In the genomic region with DNA sequence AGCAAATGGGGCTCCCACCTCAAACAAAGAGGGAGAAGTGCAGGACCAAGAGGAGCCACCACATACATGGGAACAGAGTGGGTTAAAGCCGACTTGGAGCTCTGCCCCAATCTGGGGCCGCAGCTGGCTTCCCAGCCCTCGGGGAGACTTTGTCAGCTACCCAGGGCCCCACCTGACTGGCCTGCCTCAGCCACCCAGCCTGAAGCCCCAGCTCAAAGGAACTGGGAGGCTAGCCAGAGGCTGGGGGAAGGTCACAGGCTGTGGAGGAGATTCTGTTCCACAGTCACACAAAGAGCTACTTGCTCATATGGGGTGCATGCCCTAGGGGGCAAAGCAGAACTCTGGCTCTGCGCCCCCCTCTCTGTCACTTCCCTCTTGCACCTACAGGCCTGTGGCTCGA, we compare ENCODE assay signal across 10 mouse cellular contexts. TPM values are rescaled to one million over a fixed set of nuclear protein-coding genes. Genes with fewer than 3 reads are reported as not detected.
A peak's percentile ranks its signal among the peaks of the same experiment; 100 is the strongest.
DNase-seq lines count a peak whose midpoint lies in the region; ATAC-seq lines count a peak whose summit lies in the region.
"Had no signal": no experiment of that assay in that cellular context is flagged by ENCODE, and none has a peak within 500 bp of the region (broad histone marks: within the 10 kb centered on the region; RNA-seq: fewer than 3 reads in every experiment).

No protein-coding gene starts in this region.

- H3K4me3 ChIP-seq in embryonic facial prominence, embryonic 13.5 days, result no peak overlapping the region
- no peak overlapping the region for H3K4me3 ChIP-seq in midbrain, embryonic 14.5 days (replicated peaks; ENCODE audit: low read depth, low read length)
- H3K4me3 ChIP-seq: heart, embryonic 12.5 days had no signal

- intact Hi-C loops in left cerebral cortex, postnatal 4 days (cut with DNase I), result no loop called here
- intact Hi-C loops in left cerebral cortex, postnatal 36 days (cut with DNase I), result no loop called here

- H3K27ac ChIP-seq in embryonic facial prominence, embryonic 13.5 days, result peak overlapping the region; percentile 9; the same call in 1 of the 2 replicates
- H3K27ac ChIP-seq in midbrain, embryonic 14.5 days (replicated peaks; ENCODE audit: low read depth, low read length), result peak overlapping the region; percentile 39; the same call in 1 of the 2 replicates

- H3K4me1 ChIP-seq in embryonic facial prominence, embryonic 13.5 days, result peaks cover 68% of the 10 kb centered on the region
- peaks cover 15% of the 10 kb centered on the region for H3K4me1 ChIP-seq in midbrain, embryonic 14.5 days (ENCODE audit: control insufficient read depth, insufficient read depth, low read length)

- 50% methylated on average over 5 of the region's 5 CpGs for WGBS in embryonic facial prominence, embryonic 13.5 days
- 51% methylated on average over 5 of the region's 5 CpGs for WGBS in midbrain, embryonic 14.5 days

- DNase-seq in left cerebral cortex, postnatal 4 days, result peak; percentile 78
- DNase-seq in left cerebral cortex, postnatal 36 days (ENCODE audit: low spot score in 2 of 2), result no peak
- DNase-seq in gastrocnemius, postnatal 25 days, result peak; percentile 53
- peak; percentile 42 for DNase-seq in midbrain, embryonic 14.5 days
- no peak for DNase-seq in thymus, postnatal 0 days (ENCODE audit: low spot score)
- no peak for DNase-seq in lung, postnatal 10 days
- DNase-seq: kidney, postnatal 14 days had no signal

- H3K27me3 ChIP-seq in embryonic facial prominence, embryonic 13.5 days, result no peaks in the 10 kb centered on the region
- no peaks in the 10 kb centered on the region for H3K27me3 ChIP-seq in midbrain, embryonic 14.5 days (ENCODE audit: control insufficient read depth, insufficient read depth, low read length)
- H3K27me3 ChIP-seq: heart, embryonic 12.5 days had no signal

- H3K9ac ChIP-seq in embryonic facial prominence, embryonic 13.5 days, result 0 out of 2 replicates have a peak overlapping the region, but pooled peaks have one; percentile 17
- no peak overlapping the region for H3K9ac ChIP-seq in midbrain, embryonic 14.5 days (replicated peaks; ENCODE audit: low read length)
- H3K9ac ChIP-seq: heart, embryonic 12.5 days had no signal

- no peaks in the 10 kb centered on the region for H3K9me3 ChIP-seq in embryonic facial prominence, embryonic 13.5 days
- H3K9me3 ChIP-seq in midbrain, embryonic 14.5 days (ENCODE audit: control insufficient read depth, low read length), result no peaks in the 10 kb centered on the region
- H3K9me3 ChIP-seq: heart, embryonic 12.5 days had no signal

- no peak for ATAC-seq in embryonic facial prominence, embryonic 13.5 days (ENCODE audit: insufficient number of reproducible peaks, insufficient read depth, low FRiP score, low TSS enrichment, low read depth)
- ATAC-seq in midbrain, embryonic 14.5 days (ENCODE audit: low FRiP score, low TSS enrichment), result no peak
- ATAC-seq in erythroblast, adult 5-6 weeks (replicated peaks; ENCODE audit: low FRiP score, poor library complexity, severe bottlenecking), result no peak

- H3K36me3 ChIP-seq in embryonic facial prominence, embryonic 13.5 days, result peaks cover 6% of the 10 kb centered on the region; the same call in 1 of the 2 replicates
- no peaks in the 10 kb centered on the region for H3K36me3 ChIP-seq in midbrain, embryonic 14.5 days (ENCODE audit: control insufficient read depth, insufficient read depth, low read length)
- H3K36me3 ChIP-seq: heart, embryonic 12.5 days had no signal

- H3K4me2 ChIP-seq in embryonic facial prominence, embryonic 13.5 days, result no peak overlapping the region
- no peak overlapping the region for H3K4me2 ChIP-seq in midbrain, embryonic 14.5 days (ENCODE audit: low read length)
- H3K4me2 ChIP-seq: heart, embryonic 12.5 days had no signal

RNA-seq across cellular contexts. Expression of a gene that starts 41.4 kb away (rescaled TPM):
- 10 to 100 TPM; 28.3 to 34.8 TPM for total RNA-seq in left cerebral cortex, postnatal 4 days (2021)
- total RNA-seq in left cerebral cortex, postnatal 36 days (2021), result 10 to 100 TPM; 27.1 to 29.8 TPM
- 30.5 and 33.3 TPM in 2 replicates for polyA plus RNA-seq in embryonic facial prominence, embryonic 13.5 days (2015; fragmentation: Nextera tagmentation; extraction: Ambion mirVana)
- total RNA-seq in gastrocnemius, postnatal 25 days (2021), result 10 to 100 TPM; 15.6 to 16.4 TPM
- 44.0 and 63.0 TPM in 2 replicates for polyA plus RNA-seq in midbrain, embryonic 14.5 days (2014; fragmentation: Nextera tagmentation; extraction: Ambion mirVana)
- not detected in 2 replicates for total RNA-seq in erythroblast, adult 5-6 weeks (2015; ENCODE audit: low replicate concordance)
- total RNA-seq in erythroblast, adult 5-6 weeks (2017; ENCODE audit: low replicate concordance), result 3.2 TPM in 1 of 2 replicates, not detected in the other
- polyA plus RNA-seq in thymus, postnatal 0 days (2015; fragmentation: Nextera tagmentation; extraction: Ambion mirVana), result 0.98 and 1.5 TPM in 2 replicates

Comparison
In these comparisons a context has a peak if more than half of its experiments do, and no peak if none do; other contexts are left out.
1. DNase-seq: peak in left cerebral cortex, postnatal 4 days (single experiment), gastrocnemius, postnatal 25 days (single experiment) and midbrain, embryonic 14.5 days (single experiment); none in left cerebral cortex, postnatal 36 days (0 of 2), thymus, postnatal 0 days (single experiment) and lung, postnatal 10 days (single experiment).